Mouse (Mus musculus): Measurements from ENCODE around the gene H2-M1.

H2-M1 gene

DNA sequence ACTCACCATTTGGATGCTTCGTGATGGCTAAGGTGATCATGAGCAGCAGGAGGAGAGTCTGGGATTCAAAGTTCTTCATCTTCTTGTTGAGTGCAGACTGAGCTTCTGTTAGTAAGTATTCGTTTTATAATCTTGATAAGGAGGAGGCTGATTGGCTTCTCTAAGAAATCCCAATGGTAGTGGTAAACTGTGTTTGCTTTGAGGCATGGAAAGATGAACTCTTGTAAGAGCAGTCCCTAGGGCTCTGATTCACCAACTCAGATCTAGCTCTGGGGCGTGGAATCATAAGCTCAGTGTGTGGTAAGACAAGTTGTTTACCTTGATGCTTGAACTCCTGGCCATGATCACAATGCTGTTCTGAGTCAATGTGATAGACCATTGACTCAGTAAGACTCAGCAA lies at the start of gene H2-M1:
TSS of gene H2-M1 (minus strand) at position 101 of the 400 bp plus-strand sequence.
- DNase-seq (ENCODE audit: low spot score in 2 of 2): no peak

DNA sequence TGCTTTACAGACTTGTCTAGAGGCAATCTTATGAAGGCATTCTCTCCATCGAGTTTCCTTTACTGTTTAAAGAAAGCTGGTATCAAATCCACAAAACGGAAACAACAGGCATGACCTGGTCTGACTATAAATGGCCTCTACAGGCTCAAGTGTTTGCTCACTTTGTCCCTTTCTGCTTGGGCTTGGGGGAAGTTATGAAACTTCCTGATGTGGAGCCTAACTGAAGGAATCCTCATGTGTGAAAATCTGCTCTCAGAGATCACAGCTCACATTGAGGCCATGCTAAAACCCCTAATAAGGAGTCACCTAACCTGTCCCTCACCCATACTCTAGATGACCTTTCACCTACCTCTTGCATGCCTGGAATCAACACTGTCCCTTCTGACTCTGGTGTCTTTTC lies 25.7 kb upstream of the H2-M1 start:
- no peak for DNase-seq (ENCODE audit: low spot score in 2 of 2)

- DNase-seq (ENCODE audit: low spot score in 2 of 2): no peak
Observed at GRCm38 (mm10) chr17:36642566-36642965, 29.5 kb downstream of the H2-M1 start, which contains the start of gene H2-M9. Gene H2-M9, minus strand, starts transcription at chr17:36642666.

All from left cerebral cortex, adult 9 months (tissue).